Mouse (Mus musculus) lung, embryonic 15.5 days (tissue): ENCODE measurements around the gene Tgfbi. TPM values are rescaled to one million over a fixed set of nuclear protein-coding genes. Genes with fewer than 3 reads are reported as not detected.

Source experiments
- ATAC-seq: fragments of 200-750 bp; cut with Nextera tagmentation; 2 replicates; pipeline ENCODE4 v1.8.0; 2017; ENCODE audit warnings: moderate number of reproducible peaks, borderline replicate concordance; ENCODE audit not compliant: low FRiP score, low TSS enrichment; ENCODE audit errors: extremely low read depth
- H3K27ac ChIP-seq: fragments of 300-500 bp; sonication (generic); 2 replicates; pipeline ENCODE4 v1.5.1; 2015; ENCODE audit warnings: moderate library complexity, mild to moderate bottlenecking, inconsistent platforms
- H3K27me3 ChIP-seq: fragments of 300-500 bp; sonication (generic); 2 replicates; pipeline ENCODE4 v1.6.1; 2015; ENCODE audit warnings: inconsistent platforms
- H3K36me3 ChIP-seq: fragments of 300-500 bp; sonication (generic); 2 replicates; pipeline ENCODE4 v1.6.1; 2015; ENCODE audit warnings: inconsistent platforms
- H3K4me1 ChIP-seq: fragments of 300-500 bp; sonication (generic); 2 replicates; pipeline ENCODE4 v1.6.1; 2015; ENCODE audit warnings: inconsistent platforms
- H3K4me2 ChIP-seq: fragments of 300-500 bp; sonication (generic); 2 replicates; pipeline ENCODE4 v1.6.1; 2015; ENCODE audit warnings: inconsistent platforms, mild to moderate bottlenecking, moderate library complexity
- H3K4me3 ChIP-seq: fragments of 300-500 bp; sonication (generic); 2 replicates; pipeline ENCODE4 v1.5.1; 2015; ENCODE audit warnings: mild to moderate bottlenecking, inconsistent platforms
- H3K9ac ChIP-seq: fragments of 300-500 bp; sonication (generic); 2 replicates; pipeline ENCODE4 v1.6.1; 2015; ENCODE audit warnings: inconsistent platforms
- H3K9me3 ChIP-seq: fragments of 300-500 bp; sonication (generic); 2 replicates; pipeline ENCODE4 v1.6.1; 2016; ENCODE audit warnings: inconsistent platforms
- WGBS: fragments of 180-500 bp; shearing (Covaris S2); methylation state at CpG from one replicate; pipeline ENCODE4 v1.1.7; 2015; 5-methylcytosine and 5-hydroxymethylcytosine counted together
- polyA plus RNA-seq: library from polyadenylated mRNA; unstranded; fragments of >200 nt; fragmentation: Nextera tagmentation; extraction: Ambion mirVana; gene quantifications from 2 replicates; pipeline ENCODE4 v1.2.1, GENCODE M21; 2015

The Tgfbi gene
- polyA plus RNA-seq, 1 experiment from 2014 or later, result 189 TPM

- H3K4me1 ChIP-seq, result peaks cover 69% of the 10 kb centered on the region
- H3K27ac ChIP-seq, result peak overlapping the region; percentile 81
Measured at GRCm38 (mm10) chr13:56599511-56599910, 9.8 kb upstream of the Tgfbi start.

GRCm38 (mm10) chr13:56600216-56600890 lies 9.0 kb upstream of the Tgfbi start:
- Histone ChIP-seq H3K9me3 (no peaks in the 10 kb centered on the region), H3K4me1 (peaks cover 61% of the 10 kb centered on the region), H3K9ac (no peak overlapping the region), H3K36me3 (no peaks in the 10 kb centered on the region), H3K4me2 (no peak overlapping the region), H3K4me3 (no peak overlapping the region), H3K27me3 (no peaks in the 10 kb centered on the region), H3K27ac (peak overlapping the region; percentile 81)
- 25% methylated on average over 10 of the region's 10 CpGs for WGBS
- ATAC-seq, result peak; percentile 61; the same call in 1 of the 2 replicates

More at GRCm38 (mm10) chr13:56599511-56599910, 9.8 kb upstream of the Tgfbi start:
- Histone ChIP-seq H3K27me3 (no peaks in the 10 kb centered on the region), H3K9me3 (no peaks in the 10 kb centered on the region), H3K4me3 (no peak overlapping the region), H3K4me2 (no peak overlapping the region), H3K36me3 (no peaks in the 10 kb centered on the region), H3K9ac (no peak overlapping the region)
- 96% methylated on average over 2 of the region's 2 CpGs for WGBS
- ATAC-seq, result no peak

- Histone ChIP-seq H3K4me3 (no peak overlapping the region), H3K9me3 (no peaks in the 10 kb centered on the region), H3K9ac (no peak overlapping the region), H3K27me3 (no peaks in the 10 kb centered on the region), H3K4me2 (no peak overlapping the region), H3K27ac (peak overlapping the region; percentile 81), H3K4me1 (peaks cover 53% of the 10 kb centered on the region), H3K36me3 (no peaks in the 10 kb centered on the region)
- peak; percentile 63 for ATAC-seq
- WGBS, result 21% methylated on average over 11 of the region's 11 CpGs
Measured at GRCm38 (mm10) chr13:56601199-56601598, 8.1 kb upstream of the Tgfbi start.

- no peaks in the 10 kb centered on the region for H3K36me3 ChIP-seq
- no peak for ATAC-seq
- H3K4me1 ChIP-seq, result peaks cover 54% of the 10 kb centered on the region
- H3K4me3 ChIP-seq, result no peak overlapping the region
- no peaks in the 10 kb centered on the region for H3K9me3 ChIP-seq
- WGBS, result 88% methylated on average over 9 of the region's 9 CpGs
- no peaks in the 10 kb centered on the region for H3K27me3 ChIP-seq
- H3K9ac ChIP-seq, result no peak overlapping the region
- no peak overlapping the region for H3K4me2 ChIP-seq
- H3K27ac ChIP-seq, result no peak overlapping the region
Measured at GRCm38 (mm10) chr13:56605503-56605902, 3.8 kb upstream of the Tgfbi start.

GRCm38 (mm10) chr13:56606724-56607123 lies 2.6 kb upstream of the Tgfbi start:
- Histone ChIP-seq H3K4me2 (no peak overlapping the region), H3K4me3 (no peak overlapping the region), H3K27me3 (no peaks in the 10 kb centered on the region), H3K4me1 (peaks cover 47% of the 10 kb centered on the region), H3K36me3 (no peaks in the 10 kb centered on the region), H3K27ac (peak overlapping the region; percentile 78), H3K9ac (no peak overlapping the region), H3K9me3 (no peaks in the 10 kb centered on the region)
- WGBS, result 38% methylated on average over 11 of the region's 11 CpGs
- no peak for ATAC-seq

- Histone ChIP-seq H3K4me2 (no peak overlapping the region), H3K27ac (peak overlapping the region; percentile 78)
Measured at GRCm38 (mm10) chr13:56607225-56607624, 2.1 kb upstream of the Tgfbi start.

GRCm38 (mm10) chr13:56607846-56608245 lies 1.5 kb upstream of the Tgfbi start:
- no peaks in the 10 kb centered on the region for H3K36me3 ChIP-seq
- H3K27me3 ChIP-seq, result no peaks in the 10 kb centered on the region
- no peaks in the 10 kb centered on the region for H3K9me3 ChIP-seq
- no peak overlapping the region for H3K4me2 ChIP-seq
- no peak for ATAC-seq
- H3K4me3 ChIP-seq, result no peak overlapping the region
- no peak overlapping the region for H3K9ac ChIP-seq
- peaks cover 50% of the 10 kb centered on the region for H3K4me1 ChIP-seq
- peak overlapping the region; percentile 78 for H3K27ac ChIP-seq
- WGBS, result 66% methylated on average over 4 of the region's 4 CpGs

More at GRCm38 (mm10) chr13:56607225-56607624, 2.1 kb upstream of the Tgfbi start:
- H3K27me3 ChIP-seq, result no peaks in the 10 kb centered on the region
- 13% methylated on average over 7 of the region's 7 CpGs for WGBS
- no peaks in the 10 kb centered on the region for H3K9me3 ChIP-seq
- no peaks in the 10 kb centered on the region for H3K36me3 ChIP-seq
- peaks cover 47% of the 10 kb centered on the region for H3K4me1 ChIP-seq
- no peak overlapping the region for H3K4me3 ChIP-seq
- H3K9ac ChIP-seq, result no peak overlapping the region
- peak; percentile 68 for ATAC-seq

GRCm38 (mm10) chr13:56611129-56611528 lies 1.8 kb downstream of the Tgfbi start:
- no peak overlapping the region for H3K27ac ChIP-seq
- H3K27me3 ChIP-seq, result no peaks in the 10 kb centered on the region
- no peaks in the 10 kb centered on the region for H3K9me3 ChIP-seq
- H3K36me3 ChIP-seq, result no peaks in the 10 kb centered on the region
- 0 out of 2 replicates have a peak overlapping the region, but pooled peaks have one; percentile 22 for H3K9ac ChIP-seq
- H3K4me3 ChIP-seq, result peak overlapping the region; percentile 51
- peaks cover 82% of the 10 kb centered on the region for H3K4me1 ChIP-seq
- peak overlapping the region; percentile 93 for H3K4me2 ChIP-seq
- 60% methylated on average over 4 of the region's 4 CpGs for WGBS
- ATAC-seq, result no peak

GRCm38 (mm10) chr13:56611741-56612140 lies 2.4 kb downstream of the Tgfbi start:
- Histone ChIP-seq H3K4me3 (peak overlapping the region; percentile 51), H3K4me1 (peaks cover 81% of the 10 kb centered on the region), H3K9me3 (no peaks in the 10 kb centered on the region), H3K9ac (no peak overlapping the region), H3K4me2 (peak overlapping the region; percentile 93), H3K36me3 (no peaks in the 10 kb centered on the region), H3K27me3 (no peaks in the 10 kb centered on the region), H3K27ac (peak overlapping the region; percentile 61; the same call in 1 of the 2 replicates)
- ATAC-seq, result no peak
- 38% methylated on average over 3 of the region's 3 CpGs for WGBS

GRCm38 (mm10) chr13:56612331-56612730 lies 3.0 kb downstream of the Tgfbi start:
- Histone ChIP-seq H3K9me3 (no peaks in the 10 kb centered on the region), H3K36me3 (no peaks in the 10 kb centered on the region), H3K4me3 (peak overlapping the region; percentile 51), H3K27me3 (no peaks in the 10 kb centered on the region), H3K4me2 (peak overlapping the region; percentile 93), H3K27ac (peak overlapping the region; percentile 61; the same call in 1 of the 2 replicates), H3K9ac (no peak overlapping the region), H3K4me1 (peaks cover 80% of the 10 kb centered on the region)
- no peak for ATAC-seq
- 10% methylated on average over 10 of the region's 10 CpGs for WGBS

GRCm38 (mm10) chr13:56613366-56613998 lies 4.2 kb downstream of the Tgfbi start:
- 26% methylated on average over 9 of the region's 9 CpGs for WGBS

GRCm38 (mm10) chr13:56614768-56615167 lies 5.4 kb downstream of the Tgfbi start:
- no peak for ATAC-seq
- H3K27ac ChIP-seq, result peak overlapping the region; percentile 61
- WGBS, result 36% methylated on average over 3 of the region's 3 CpGs
- no peak overlapping the region for H3K9ac ChIP-seq
- no peaks in the 10 kb centered on the region for H3K27me3 ChIP-seq
- H3K36me3 ChIP-seq, result no peaks in the 10 kb centered on the region
- peaks cover 61% of the 10 kb centered on the region for H3K4me1 ChIP-seq
- H3K4me3 ChIP-seq, result no peak overlapping the region
- no peak overlapping the region for H3K4me2 ChIP-seq
- H3K9me3 ChIP-seq, result no peaks in the 10 kb centered on the region

More at GRCm38 (mm10) chr13:56613366-56613998, 4.2 kb downstream of the Tgfbi start:
- Histone ChIP-seq H3K4me1 (peaks cover 71% of the 10 kb centered on the region), H3K4me2 (peak overlapping the region; percentile 93), H3K27me3 (no peaks in the 10 kb centered on the region), H3K9me3 (no peaks in the 10 kb centered on the region), H3K4me3 (no peak overlapping the region), H3K36me3 (no peaks in the 10 kb centered on the region), H3K27ac (peak overlapping the region; percentile 61), H3K9ac (no peak overlapping the region)
- peak; percentile 37; the same call in 1 of the 2 replicates for ATAC-seq
